Mouse (Mus musculus) cerebellum, adult 18-20 months (tissue): Measurements from ENCODE around the gene Coro1c.
"Not testable (repeated sequence)": the region's sequence is repeated elsewhere in the genome, so short reads cannot be mapped to it uniquely, and the experiment has no call there.

Source experiments
- DNase-seq, 2 experiments: peaks; one replicate each; pipeline ENCODE4 v3.0.0; 2021

Coro1c gene

GRCm38 (mm10) chr5:113826619-113827018 lies 81.9 kb downstream of the Coro1c start:
- no peak for DNase-seq

- DNase-seq, result no peak
Measured at GRCm38 (mm10) chr5:113825558-113825957, 83.0 kb downstream of the Coro1c start.

GRCm38 (mm10) chr5:113824228-113824627 lies 84.3 kb downstream of the Coro1c start:
- DNase-seq, result no peak

GRCm38 (mm10) chr5:113818572-113818971 lies 90.0 kb downstream of the Coro1c start:
- DNase-seq, result no peak

GRCm38 (mm10) chr5:113815638-113816152 lies 92.9 kb downstream of the Coro1c start:
- peak; percentile 72 to 82 for DNase-seq

GRCm38 (mm10) chr5:113815041-113815389 lies 93.5 kb downstream of the Coro1c start:
- DNase-seq, result no peak

- DNase-seq, result no peak
Measured at GRCm38 (mm10) chr5:113814111-113815040, 94.2 kb downstream of the Coro1c start.

GRCm38 (mm10) chr5:113813608-113814007 lies 95.0 kb downstream of the Coro1c start:
- DNase-seq, result no peak

- no peak for DNase-seq
Measured at GRCm38 (mm10) chr5:113812638-113813037, 95.9 kb downstream of the Coro1c start.

GRCm38 (mm10) chr5:113811824-113812420 lies 96.6 kb downstream of the Coro1c start:
- DNase-seq, result not testable (repeated sequence)

GRCm38 (mm10) chr5:113810111-113810510 lies 98.4 kb downstream of the Coro1c start:
- no peak for DNase-seq

- no peak for DNase-seq
Measured at GRCm38 (mm10) chr5:113808177-113808576, 100.4 kb downstream of the Coro1c start.

GRCm38 (mm10) chr5:113807712-113808111 lies 100.8 kb downstream of the Coro1c start:
- DNase-seq, result no peak

- no peak for DNase-seq
Measured at GRCm38 (mm10) chr5:113806414-113806813, 102.1 kb downstream of the Coro1c start.

GRCm38 (mm10) chr5:113805301-113805700 lies 103.3 kb downstream of the Coro1c start:
- DNase-seq, result no peak

- DNase-seq, result no peak
Measured at GRCm38 (mm10) chr5:113804395-113804966, 104.1 kb downstream of the Coro1c start.

- no peak for DNase-seq
Measured at GRCm38 (mm10) chr5:113800280-113800679, 108.3 kb downstream of the Coro1c start, which contains the start of gene Tmem119. Gene Tmem119, minus strand, starts transcription at chr5:113800516.

- no peak for DNase-seq
Measured at GRCm38 (mm10) chr5:113799691-113800090, 108.9 kb downstream of the Coro1c start.

- DNase-seq, result no peak
Measured at GRCm38 (mm10) chr5:113798525-113798924, 110.0 kb downstream of the Coro1c start.

GRCm38 (mm10) chr5:113797149-113797882 lies 111.2 kb downstream of the Coro1c start:
- no peak for DNase-seq

GRCm38 (mm10) chr5:113796401-113797148 lies 112.0 kb downstream of the Coro1c start:
- DNase-seq, result no peak
